Mouse (Mus musculus) intestine, embryonic 14.5 days (tissue): ENCODE measurements around the gene Tapt1. TPM values are rescaled to one million over a fixed set of nuclear protein-coding genes. Genes with fewer than 3 reads are reported as not detected.
A peak's percentile ranks its signal among the peaks of the same experiment; 100 is the strongest.
"Not testable (repeated sequence)": the region's sequence is repeated elsewhere in the genome, so short reads cannot be mapped to it uniquely, and the experiment has no call there.

Experiments used
- ATAC-seq: fragments of 200-750 bp; cut with Nextera tagmentation; replicated peaks from 2 replicates; pipeline ENCODE4 v1.8.0; 2017; ENCODE audit warnings: low read depth, moderate number of reproducible peaks, moderate TSS enrichment, moderate library complexity; ENCODE audit not compliant: low FRiP score, low TSS enrichment
- DNase-seq: peaks from one replicate; pipeline ENCODE4 v3.0.0-alpha.2; 2018; ENCODE audit warnings: low spot score
- H3K27ac ChIP-seq: fragments of 300-500 bp; sonication (generic); 2 replicates; pipeline ENCODE4 v1.5.1; 2014; ENCODE audit warnings: low read depth, mild to moderate bottlenecking, control low read depth
- H3K27me3 ChIP-seq: fragments of 300-500 bp; sonication (generic); replicated peaks from 2 replicates; pipeline ENCODE4 v1.6.1; 2014; ENCODE audit warnings: low read length, control low read depth; ENCODE audit not compliant: control insufficient read depth, insufficient read depth
- H3K36me3 ChIP-seq: fragments of 300-500 bp; sonication (generic); 2 replicates; pipeline ENCODE4 v1.6.1; 2014; ENCODE audit warnings: low read length, control low read depth; ENCODE audit not compliant: control insufficient read depth, insufficient read depth
- H3K4me1 ChIP-seq: fragments of 300-500 bp; sonication (generic); replicated peaks from 2 replicates; pipeline ENCODE4 v1.6.1; 2014; ENCODE audit warnings: low read length, control low read depth, mixed read lengths; ENCODE audit not compliant: control insufficient read depth, insufficient read depth
- H3K4me2 ChIP-seq: fragments of 300-500 bp; sonication (generic); 2 replicates; pipeline ENCODE4 v1.6.1; 2014; ENCODE audit warnings: low read length
- H3K4me3 ChIP-seq: fragments of 300-500 bp; sonication (generic); 2 replicates; pipeline ENCODE4 v1.5.1; 2014; ENCODE audit warnings: low read depth, low read length, control low read depth, mixed read lengths
- H3K9ac ChIP-seq: fragments of 300-500 bp; sonication (generic); 2 replicates; pipeline ENCODE4 v1.6.1; 2014; ENCODE audit warnings: mild to moderate bottlenecking, low read length
- H3K9me3 ChIP-seq: fragments of 300-500 bp; sonication (generic); 2 replicates; pipeline ENCODE4 v1.6.1; 2016; ENCODE audit warnings: low read length, control low read depth; ENCODE audit not compliant: control insufficient read depth
- WGBS: fragments of 180-500 bp; shearing (Covaris S2); extraction: QIAGEN DNeasy Blood & Tissue Kit; methylation state at CpG from one replicate; pipeline ENCODE4 v1.1.7; 2014; 5-methylcytosine and 5-hydroxymethylcytosine counted together
- polyA plus RNA-seq: library from polyadenylated mRNA; unstranded; fragments of >200 nt; fragmentation: Nextera tagmentation; extraction: Ambion mirVana; gene quantifications from 2 replicates; pipeline ENCODE4 v1.2.1, GENCODE M21; 2014

The Tapt1 gene
- polyA plus RNA-seq, 1 experiment from 2014 or later, result 28.1 TPM

GRCm38 (mm10) chr5:44153050-44153449, 73.4 kb downstream of the Tapt1 start:
- peak overlapping the region; percentile 74 for H3K27ac ChIP-seq
- no peaks in the 10 kb centered on the region for H3K27me3 ChIP-seq
- DNase-seq (no peak), ATAC-seq (no peak)
- H3K4me1 ChIP-seq, result peaks cover 5% of the 10 kb centered on the region
- H3K4me3 ChIP-seq, result no peak overlapping the region
- H3K9ac ChIP-seq, result no peak overlapping the region
- H3K4me2 ChIP-seq, result no peak overlapping the region
- no peaks in the 10 kb centered on the region for H3K9me3 ChIP-seq
- 40% methylated on average over 1 of the region's 1 CpGs for WGBS
- H3K36me3 ChIP-seq, result no peaks in the 10 kb centered on the region

GRCm38 (mm10) chr5:44151327-44152051, 74.9 kb downstream of the Tapt1 start:
- H3K4me3 ChIP-seq, result no peak overlapping the region
- H3K9ac ChIP-seq, result no peak overlapping the region
- H3K4me1 ChIP-seq, result peaks cover 5% of the 10 kb centered on the region
- H3K9me3 ChIP-seq, result no peaks in the 10 kb centered on the region
- no peaks in the 10 kb centered on the region for H3K27me3 ChIP-seq
- ATAC-seq, result peak; percentile 70
- no peak overlapping the region for H3K4me2 ChIP-seq
- no peaks in the 10 kb centered on the region for H3K36me3 ChIP-seq
- peak overlapping the region; percentile 74 for H3K27ac ChIP-seq
- DNase-seq, result peak; percentile 64
- WGBS, result 46% methylated on average over 4 of the region's 4 CpGs

- no peaks in the 10 kb centered on the region for H3K36me3 ChIP-seq
- no peak overlapping the region for H3K27ac ChIP-seq
- DNase-seq (no peak), ATAC-seq (no peak)
- no peak overlapping the region for H3K4me2 ChIP-seq
- peaks cover 5% of the 10 kb centered on the region for H3K4me1 ChIP-seq
- 88% methylated on average over 3 of the region's 3 CpGs for whole genome bisulfite sequencing
- H3K4me3 ChIP-seq, result no peak overlapping the region
- H3K9me3 ChIP-seq, result no peaks in the 10 kb centered on the region
- H3K27me3 ChIP-seq, result no peaks in the 10 kb centered on the region
- H3K9ac ChIP-seq, result no peak overlapping the region
Observed at GRCm38 (mm10) chr5:44147732-44148131, 78.7 kb downstream of the Tapt1 start.

- WGBS, result 75% methylated on average over 6 of the region's 6 CpGs
- Histone ChIP-seq H3K4me2 (no peak overlapping the region), H3K27me3 (no peaks in the 10 kb centered on the region), H3K9me3 (no peaks in the 10 kb centered on the region), H3K9ac (no peak overlapping the region), H3K27ac (no peak overlapping the region), H3K36me3 (no peaks in the 10 kb centered on the region), H3K4me3 (no peak overlapping the region), H3K4me1 (peaks cover 5% of the 10 kb centered on the region)
- ATAC-seq, result no peak
- no peak for DNase-seq
Observed at GRCm38 (mm10) chr5:44146437-44147332, 79.7 kb downstream of the Tapt1 start.

- no peaks in the 10 kb centered on the region for H3K27me3 ChIP-seq
- WGBS, result 44% methylated on average over 8 of the region's 8 CpGs
- H3K9me3 ChIP-seq, result no peaks in the 10 kb centered on the region
- no peak overlapping the region for H3K4me2 ChIP-seq
- no peaks in the 10 kb centered on the region for H3K36me3 ChIP-seq
- ATAC-seq (no peak), DNase-seq (no peak)
- H3K4me3 ChIP-seq, result no peak overlapping the region
- H3K27ac ChIP-seq, result no peak overlapping the region
- no peak overlapping the region for H3K9ac ChIP-seq
- no peaks in the 10 kb centered on the region for H3K4me1 ChIP-seq
Observed at GRCm38 (mm10) chr5:44143467-44144235, 82.8 kb downstream of the Tapt1 start.

GRCm38 (mm10) chr5:44127487-44127886, 98.9 kb downstream of the Tapt1 start:
- H3K27ac ChIP-seq, result no peak overlapping the region
- no peak overlapping the region for H3K4me2 ChIP-seq
- no peaks in the 10 kb centered on the region for H3K9me3 ChIP-seq
- no peak for ATAC-seq
- WGBS, result 75% methylated on average over 4 of the region's 4 CpGs
- H3K9ac ChIP-seq, result no peak overlapping the region
- no peaks in the 10 kb centered on the region for H3K27me3 ChIP-seq
- DNase-seq, result no peak
- no peaks in the 10 kb centered on the region for H3K36me3 ChIP-seq
- no peaks in the 10 kb centered on the region for H3K4me1 ChIP-seq
- no peak overlapping the region for H3K4me3 ChIP-seq

- not testable (repeated sequence) for H3K4me1 ChIP-seq, ATAC-seq, H3K9ac ChIP-seq, H3K27ac ChIP-seq, H3K27me3 ChIP-seq, H3K36me3 ChIP-seq, H3K4me3 ChIP-seq, DNase-seq, H3K9me3 ChIP-seq, H3K4me2 ChIP-seq
- 90% methylated on average over 8 of the region's 8 CpGs for WGBS
Observed at GRCm38 (mm10) chr5:44126574-44126973, 99.9 kb downstream of the Tapt1 start.
